Mouse (Mus musculus) embryonic facial prominence, embryonic 11.5 days (tissue): ENCODE data around the gene Klhl21. TPM values are rescaled to one million over a fixed set of nuclear protein-coding genes. Genes with fewer than 3 reads are reported as not detected.
A peak's percentile ranks its signal among the peaks of the same experiment; 100 is the strongest.

Experiments
- ATAC-seq: fragments of 200-750 bp; cut with Nextera tagmentation; replicated peaks from 2 replicates; pipeline ENCODE4 v1.8.0; 2017; ENCODE audit warnings: low read depth; ENCODE audit not compliant: insufficient number of reproducible peaks, low FRiP score, low TSS enrichment
- DNase-seq: peaks from one replicate; pipeline ENCODE4 v3.0.0-alpha.2; 2015; ENCODE audit warnings: low spot score
- H3K27ac ChIP-seq: fragments of 300-500 bp; sonication (generic); replicated peaks from 2 replicates; pipeline ENCODE4 v1.5.1; 2014; ENCODE audit warnings: mild to moderate bottlenecking, low read depth, low read length, control low read depth
- H3K27me3 ChIP-seq: fragments of 300-500 bp; sonication (generic); 2 replicates; pipeline ENCODE4 v1.6.1; 2014; ENCODE audit warnings: mild to moderate bottlenecking, low read length, moderate library complexity, mixed read lengths; ENCODE audit not compliant: control insufficient read depth, insufficient read depth
- H3K36me3 ChIP-seq: fragments of 300-500 bp; sonication (generic); replicated peaks from 2 replicates; pipeline ENCODE4 v1.6.1; 2014; ENCODE audit warnings: low read depth, mild to moderate bottlenecking, low read length, moderate library complexity, mixed read lengths; ENCODE audit not compliant: control insufficient read depth, insufficient read depth
- H3K4me1 ChIP-seq: fragments of 300-500 bp; sonication (generic); 2 replicates; pipeline ENCODE4 v1.6.1; 2014; ENCODE audit warnings: low read length, mixed read lengths; ENCODE audit not compliant: control insufficient read depth, insufficient read depth
- H3K4me2 ChIP-seq: fragments of 300-500 bp; sonication (generic); 2 replicates; pipeline ENCODE4 v1.6.1; 2014; ENCODE audit warnings: low read depth, mild to moderate bottlenecking, control low read depth, low read length, moderate library complexity
- H3K4me3 ChIP-seq: fragments of 300-500 bp; sonication (generic); 2 replicates; pipeline ENCODE4 v1.5.1; 2014; ENCODE audit warnings: low read depth, low read length, control low read depth
- H3K9ac ChIP-seq: fragments of 300-500 bp; sonication (generic); replicated peaks from 2 replicates; pipeline ENCODE4 v1.6.1; 2014; ENCODE audit warnings: mild to moderate bottlenecking, control low read depth, low read length
- H3K9me3 ChIP-seq: fragments of 300-500 bp; sonication (generic); replicated peaks from 2 replicates; pipeline ENCODE4 v1.6.1; 2016; ENCODE audit warnings: mild to moderate bottlenecking, low read length, inconsistent platforms, mixed read lengths; ENCODE audit not compliant: control insufficient read depth
- WGBS: fragments of 180-500 bp; shearing (Covaris S2); extraction: QIAGEN DNeasy Blood & Tissue Kit; methylation state at CpG from one replicate; pipeline ENCODE4 v1.1.7; 2014; 5-methylcytosine and 5-hydroxymethylcytosine counted together
- polyA plus RNA-seq: library from polyadenylated mRNA; unstranded; fragments of >200 nt; fragmentation: Nextera tagmentation; extraction: Ambion mirVana; gene quantifications from 2 replicates; pipeline ENCODE4 v1.2.1, GENCODE M21; 2014

Klhl21 gene
- polyA plus RNA-seq, 1 experiment from 2014 or later: 3.2 TPM

- Histone ChIP-seq H3K4me1 (peaks cover 4% of the 10 kb centered on the region), H3K4me2 (peak overlapping the region; percentile 100), H3K9me3 (no peaks in the 10 kb centered on the region), H3K9ac (peak overlapping the region; percentile 23), H3K36me3 (no peaks in the 10 kb centered on the region), H3K27me3 (no peaks in the 10 kb centered on the region; the same call in 1 of the 2 replicates), H3K4me3 (peak overlapping the region; percentile 73), H3K27ac (no peak overlapping the region)
- ATAC-seq (no peak), DNase-seq (no peak)
- 7% methylated on average over 8 of the region's 8 CpGs for WGBS
These were observed 989 bp upstream of the Klhl21 start for GRCm38 (mm10) chr4:152007481-152008147.

DNA sequence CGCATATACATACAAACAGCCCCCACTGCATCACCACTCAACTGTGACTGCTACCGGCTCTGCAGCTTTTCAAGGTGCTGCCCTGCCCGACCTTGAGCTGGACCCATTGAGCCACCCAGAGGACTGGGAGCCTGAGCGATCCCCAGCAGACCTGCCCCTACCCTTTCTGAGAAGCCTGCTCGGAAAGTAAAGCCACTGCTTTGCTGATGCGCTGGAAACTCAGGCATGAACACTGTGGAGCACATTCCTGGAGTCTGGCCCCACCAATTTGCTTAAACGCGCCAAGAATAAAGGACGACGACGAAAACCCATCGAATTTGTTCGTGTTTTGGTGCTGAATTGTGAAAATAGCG, 479 bp upstream of the Klhl21 start:
- no peaks in the 10 kb centered on the region; the same call in 1 of the 2 replicates for H3K27me3 ChIP-seq
- no peaks in the 10 kb centered on the region for H3K9me3 ChIP-seq
- H3K4me1 ChIP-seq: peaks cover 4% of the 10 kb centered on the region
- DNase-seq (no peak), ATAC-seq (no peak)
- H3K36me3 ChIP-seq: no peaks in the 10 kb centered on the region
- H3K27ac ChIP-seq: no peak overlapping the region
- peak overlapping the region; percentile 100 for H3K4me2 ChIP-seq
- peak overlapping the region; percentile 46 for H3K9ac ChIP-seq
- peak overlapping the region; percentile 73 for H3K4me3 ChIP-seq
- WGBS: 1% methylated on average over 14 of the region's 14 CpGs

- no peaks in the 10 kb centered on the region for H3K36me3 ChIP-seq
- WGBS: under 1% methylated on average over 110 of the region's 115 CpGs
- H3K9me3 ChIP-seq: no peaks in the 10 kb centered on the region
- H3K4me2 ChIP-seq: peak overlapping the region; percentile 100
- ATAC-seq (peak; percentile 61), DNase-seq (peak; percentile 53)
- H3K4me3 ChIP-seq: peak overlapping the region; percentile 73
- H3K9ac ChIP-seq: peak overlapping the region; percentile 46
- peak overlapping the region; percentile 72 for H3K27ac ChIP-seq
- no peaks in the 10 kb centered on the region; the same call in 1 of the 2 replicates for H3K27me3 ChIP-seq
- H3K4me1 ChIP-seq: peaks cover 4% of the 10 kb centered on the region
These were observed 761 bp downstream of the Klhl21 start for GRCm38 (mm10) chr4:152009076-152010051.

GRCm38 (mm10) chr4:152010091-152010706, 1.6 kb downstream of the Klhl21 start:
- Histone ChIP-seq H3K4me2 (peak overlapping the region; percentile 100), H3K9me3 (no peaks in the 10 kb centered on the region), H3K9ac (peak overlapping the region; percentile 46), H3K36me3 (no peaks in the 10 kb centered on the region), H3K27me3 (no peaks in the 10 kb centered on the region; the same call in 1 of the 2 replicates), H3K4me3 (peak overlapping the region; percentile 73), H3K4me1 (peaks cover 4% of the 10 kb centered on the region), H3K27ac (no peak overlapping the region)
- DNase-seq (no peak), ATAC-seq (peak; percentile 5; the same call in 1 of the 2 replicates)
- 2% methylated on average over 10 of the region's 10 CpGs for WGBS

GRCm38 (mm10) chr4:152010707-152011134, 2.1 kb downstream of the Klhl21 start:
- Histone ChIP-seq H3K4me3 (peak overlapping the region; percentile 73), H3K36me3 (no peaks in the 10 kb centered on the region; the same call in 1 of the 2 replicates), H3K4me2 (peak overlapping the region; percentile 100), H3K4me1 (peaks cover 4% of the 10 kb centered on the region), H3K9me3 (no peaks in the 10 kb centered on the region), H3K27me3 (no peaks in the 10 kb centered on the region; the same call in 1 of the 2 replicates), H3K27ac (no peak overlapping the region), H3K9ac (peak overlapping the region; percentile 23)
- WGBS: 5% methylated on average over 13 of the region's 13 CpGs
- DNase-seq: no peak
- no peak for ATAC-seq

DNA sequence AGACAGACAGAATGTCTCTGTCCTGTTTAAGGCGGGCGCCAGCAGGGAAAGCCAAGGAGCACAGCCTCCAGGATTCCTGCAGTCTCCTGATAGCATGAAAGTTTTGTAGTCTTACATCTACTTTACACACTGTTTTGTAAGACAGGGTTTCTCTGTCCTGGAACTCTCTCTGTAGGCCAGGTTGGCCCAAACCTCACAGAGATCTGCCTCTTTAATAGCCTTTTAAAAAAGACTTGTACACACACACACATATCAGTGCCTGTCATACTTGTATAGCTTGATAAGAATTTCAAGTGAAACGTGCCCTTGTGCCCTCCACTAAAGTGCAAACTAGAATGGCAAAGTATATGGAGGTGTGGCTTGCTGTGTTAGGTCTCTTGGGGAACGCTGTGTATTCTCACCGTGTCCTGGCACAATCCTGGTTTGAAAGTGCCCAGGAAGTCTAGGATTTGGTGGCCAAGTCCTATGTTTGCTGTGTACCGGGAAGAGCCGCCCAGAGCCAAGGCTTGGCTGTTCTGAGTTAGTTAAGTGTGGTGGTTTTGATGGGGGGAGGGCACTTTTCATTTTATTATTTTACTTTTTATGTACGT, 2.7 kb downstream of the Klhl21 start:
- no peak overlapping the region for H3K27ac ChIP-seq
- DNase-seq: no peak
- H3K9ac ChIP-seq: peak overlapping the region; percentile 23
- no peaks in the 10 kb centered on the region; the same call in 1 of the 2 replicates for H3K36me3 ChIP-seq
- no peak for ATAC-seq
- no peaks in the 10 kb centered on the region; the same call in 1 of the 2 replicates for H3K27me3 ChIP-seq
- no peaks in the 10 kb centered on the region for H3K9me3 ChIP-seq
- H3K4me2 ChIP-seq: peak overlapping the region; percentile 100
- 64% methylated on average over 8 of the region's 8 CpGs for WGBS
- H3K4me1 ChIP-seq: peaks cover 4% of the 10 kb centered on the region
- peak overlapping the region; percentile 73 for H3K4me3 ChIP-seq

DNA sequence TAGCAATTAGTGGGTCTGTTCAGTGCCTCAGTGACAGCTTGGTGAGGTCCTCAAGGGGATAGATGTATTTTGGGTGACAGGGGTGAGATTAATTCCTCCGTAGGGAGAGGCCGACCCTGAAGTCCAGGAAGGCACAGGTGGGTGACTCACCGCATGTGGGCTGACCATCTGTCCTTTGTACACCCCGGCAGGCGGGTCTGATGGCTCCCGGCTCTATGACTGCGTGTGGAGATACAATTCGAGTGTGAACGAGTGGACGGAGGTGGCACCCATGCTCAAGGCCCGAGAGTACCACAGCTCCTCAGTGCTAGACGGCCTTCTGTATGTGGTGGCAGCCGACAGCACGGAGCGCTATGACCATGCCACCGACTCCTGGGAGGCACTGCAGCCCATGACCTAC, 3.5 kb downstream of the Klhl21 start:
- DNase-seq: no peak
- Histone ChIP-seq H3K36me3 (no peaks in the 10 kb centered on the region; the same call in 1 of the 2 replicates), H3K27ac (no peak overlapping the region), H3K4me1 (peaks cover 4% of the 10 kb centered on the region), H3K27me3 (no peaks in the 10 kb centered on the region; the same call in 1 of the 2 replicates), H3K4me2 (no peak overlapping the region), H3K9me3 (no peaks in the 10 kb centered on the region), H3K9ac (no peak overlapping the region), H3K4me3 (no peak overlapping the region)
- ATAC-seq: no peak
- WGBS: 90% methylated on average over 16 of the region's 16 CpGs
